Mouse (Mus musculus): ENCODE measurements around the gene Snapin.

DNA sequence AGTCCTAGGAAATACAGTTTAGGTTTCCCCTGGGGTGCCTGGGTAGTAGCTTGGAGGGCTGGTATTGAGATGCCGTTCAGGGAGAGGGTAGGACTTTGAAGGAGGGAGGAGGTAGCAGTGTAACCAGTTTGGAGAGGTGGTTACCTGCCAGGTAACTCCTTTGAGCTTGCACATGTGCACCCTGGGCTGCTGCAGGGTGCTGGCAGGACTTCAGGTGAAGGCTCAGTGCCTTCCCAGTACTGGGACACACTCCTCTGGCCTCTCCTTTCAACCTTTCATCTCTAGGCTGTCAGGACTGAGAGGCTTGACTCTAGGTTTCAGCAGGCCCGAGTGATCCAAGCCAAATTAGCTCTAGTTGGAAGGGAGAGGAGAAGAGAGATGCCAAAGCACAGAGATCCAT, 35.2 kb upstream of the Snapin start:
- TF ChIP-seq CTCF (IDR thresholded peaks at IDR 0.05; ENCODE audit: low read depth) = no peak
- no peak for TF ChIP-seq EP300 (IDR thresholded peaks at IDR 0.05; ENCODE audit: low read depth)

Data from heart, postnatal 0 days (tissue).